Mouse (Mus musculus) megakaryocyte progenitor cell, adult 5-6 weeks (primary cell): ENCODE data around the gene Olfr168. TPM values are rescaled to one million over a fixed set of nuclear protein-coding genes. Genes with fewer than 3 reads are reported as not detected.
"Not testable (repeated sequence)": the region's sequence is repeated elsewhere in the genome, so short reads cannot be mapped to it uniquely, and the experiment has no call there.

ENCODE experiments used
- ATAC-seq: replicated peaks from 2 replicates; pipeline ENCODE4 v1.8.0; 2016; ENCODE audit warnings: mild to moderate bottlenecking, moderate TSS enrichment, inconsistent platforms; ENCODE audit not compliant: poor library complexity
- total RNA-seq, 2 experiments: library from RNA; stranded (forward) in 1 of 2; stranded (reverse) in 1 of 2; fragments of 157-497, 149-512 nt in 1 of 2; fragments of 200-1000 nt in 1 of 2; gene quantifications; 2 replicates each; pipeline versions ENCODE4 v1.2.3 to v1.2.4; 2015 to 2017

Olfr168 gene
- total RNA-seq (2015): not detected in 2 replicates
- not detected in 2 replicates for total RNA-seq (2017)

GRCm38 (mm10) chr16:19535455-19535854 lies at the start of gene Olfr168:
Olfr168 (minus strand) TSS chr16:19535555.
- ATAC-seq: no peak

GRCm38 (mm10) chr16:19571709-19572108 lies 36.4 kb upstream of the Olfr168 start, which contains the start of gene Olfr169:
Olfr169 (minus strand) TSS chr16:19571809.
- ATAC-seq: not testable (repeated sequence)

GRCm38 (mm10) chr16:19553429-19553828 lies 18.1 kb upstream of the Olfr168 start:
- ATAC-seq: not testable (repeated sequence)

- not testable (repeated sequence) for ATAC-seq
Measured at GRCm38 (mm10) chr16:19552246-19552645, 16.9 kb upstream of the Olfr168 start.

GRCm38 (mm10) chr16:19522166-19522565 lies 13.2 kb downstream of the Olfr168 start, which contains the start of gene Olfr167:
Olfr167 (minus strand) TSS chr16:19522266.
- no peak for ATAC-seq

- no peak for ATAC-seq
Measured at GRCm38 (mm10) chr16:19483394-19483793, 52.0 kb downstream of the Olfr168 start, which contains the start of gene Olfr166. Olfr166 (plus strand) TSS chr16:19483694.

Other genes starting within 250 kb of the Olfr168 start
- not detected in 2 replicates for gene Olfr164, start 221.5 kb downstream of the Olfr168 start, total RNA-seq (2015)
- not detected in 2 replicates for gene Olfr164, start 221.5 kb downstream of the Olfr168 start, total RNA-seq (2017)
- gene Olfr165, start 112.4 kb downstream of the Olfr168 start, total RNA-seq (2015): not detected in 2 replicates
- gene Olfr165, start 112.4 kb downstream of the Olfr168 start, total RNA-seq (2017): not detected in 2 replicates
- gene Olfr166, start 51.9 kb downstream of the Olfr168 start, total RNA-seq (2015): not detected in 2 replicates
- not detected in 2 replicates for gene Olfr166, start 51.9 kb downstream of the Olfr168 start, total RNA-seq (2017)
- gene Olfr167, start 13.3 kb downstream of the Olfr168 start, total RNA-seq (2015): not detected in 2 replicates
- gene Olfr167, start 13.3 kb downstream of the Olfr168 start, total RNA-seq (2017): not detected in 2 replicates
- gene Olfr169, start 36.3 kb upstream of the Olfr168 start, total RNA-seq (2015): not detected in 2 replicates
- gene Olfr169, start 36.3 kb upstream of the Olfr168 start, total RNA-seq (2017): not detected in 2 replicates
- gene Olfr170, start 76.3 kb upstream of the Olfr168 start, total RNA-seq (2015): not detected in 2 replicates
- not detected in 2 replicates for gene Olfr170, start 76.3 kb upstream of the Olfr168 start, total RNA-seq (2017)
- not detected in 2 replicates for gene Olfr171, start 94.4 kb upstream of the Olfr168 start, total RNA-seq (2015)
- not detected in 2 replicates for gene Olfr171, start 94.4 kb upstream of the Olfr168 start, total RNA-seq (2017)
- not detected in 2 replicates for gene Lamp3, start 170.8 kb upstream of the Olfr168 start, total RNA-seq (2015)
- gene Lamp3, start 170.8 kb upstream of the Olfr168 start, total RNA-seq (2017): 0.04 TPM in 1 of 2 replicates, not detected in the other
- 39.6 and 43.7 TPM in 2 replicates for gene B3gnt5, start 224.7 kb upstream of the Olfr168 start, total RNA-seq (2015)
- 30.9 and 39.3 TPM in 2 replicates for gene B3gnt5, start 224.7 kb upstream of the Olfr168 start, total RNA-seq (2017)